Mouse (Mus musculus) cortical plate, adult 2 months (tissue): ENCODE data around the gene Mrps18a.

Source experiments
- CTCF ChIP-seq: fragments of 200-500 bp; IDR thresholded peaks from 2 replicates; pipeline ENCODE4 v1.5.1; 2011; ENCODE audit warnings: mild to moderate bottlenecking, control low read depth, low read length; ENCODE audit not compliant: insufficient read depth; ENCODE audit errors: extremely low read depth
- POLR2A ChIP-seq: fragments of 200-500 bp; IDR thresholded peaks from 2 replicates; pipeline ENCODE4 v1.6.1; 2011; ENCODE audit warnings: mild to moderate bottlenecking, low read length, control low read depth; ENCODE audit not compliant: insufficient read depth; ENCODE audit errors: extremely low read depth

GRCm38 (mm10) chr17:46115489-46115888 is 4.7 kb downstream of the Mrps18a start:
- TF ChIP-seq POLR2A: no peak
- TF ChIP-seq CTCF: no peak
